11 mouse cellular contexts compared by ENCODE assay signal in the genomic region with DNA sequence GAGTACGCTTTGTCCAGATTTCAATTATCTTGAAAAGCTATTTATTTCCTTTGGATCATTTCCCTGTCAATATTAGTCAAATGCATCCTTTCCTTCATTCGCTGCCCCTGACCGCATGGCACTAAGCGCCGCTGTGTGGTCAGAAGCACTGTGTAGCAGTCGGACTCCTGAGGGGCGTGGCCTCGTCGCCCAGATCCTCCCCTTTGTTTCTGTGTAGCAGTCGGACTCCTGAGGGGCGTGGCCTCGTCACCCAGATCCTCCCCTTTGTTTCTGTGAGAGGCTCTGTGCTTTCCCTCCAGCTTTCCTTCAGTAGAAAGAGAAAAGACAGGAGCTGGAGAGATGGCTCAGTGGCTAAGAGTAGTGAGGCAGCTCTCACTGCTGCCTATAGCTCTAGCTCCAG. TPM values are rescaled to one million over a fixed set of nuclear protein-coding genes. Genes with fewer than 3 reads are reported as not detected.
DNase-seq lines count a peak whose midpoint lies in the region; ATAC-seq lines count a peak whose summit lies in the region.
"Had no signal": no experiment of that assay in that cellular context is flagged by ENCODE, and none has a peak within 500 bp of the region (broad histone marks: within the 10 kb centered on the region; RNA-seq: fewer than 3 reads in every experiment).

No protein-coding gene starts in this region.

- peaks cover under 1% of the 10 kb centered on the region; the same call in 1 of the 2 replicates for H3K36me3 ChIP-seq in heart, embryonic 10.5 days
- peaks cover 2% of the 10 kb centered on the region for H3K36me3 ChIP-seq in midbrain, embryonic 11.5 days (ENCODE audit: control insufficient read depth, insufficient read depth, low read length)
- peaks cover 5% of the 10 kb centered on the region for H3K36me3 ChIP-seq in midbrain, embryonic 13.5 days

- peak; percentile 82 for DNase-seq in heart, embryonic 10.5 days (ENCODE audit: low spot score)
- no peak for DNase-seq in heart, postnatal 14 days
- no peak for DNase-seq in midbrain, embryonic 11.5 days (ENCODE audit: low spot score, missing footprints)
- peak; percentile 72 for DNase-seq in liver
- peak; percentile 51 for DNase-seq in testis, postnatal 14 days (ENCODE audit: low spot score)
- no peak for DNase-seq in right cerebral cortex, postnatal 14 days
- DNase-seq in spleen, postnatal 14 days (ENCODE audit: low spot score in 2 of 2): no peak
- DNase-seq: cerebellum, postnatal 14 days had no signal

- H3K4me2 ChIP-seq in midbrain, embryonic 11.5 days: no peak overlapping the region
- no peak overlapping the region for H3K4me2 ChIP-seq in midbrain, embryonic 13.5 days (replicated peaks)

- peak; percentile 70; the same call in 1 of the 2 replicates for ATAC-seq in midbrain, embryonic 11.5 days (ENCODE audit: low FRiP score)
- ATAC-seq in midbrain, embryonic 13.5 days: no peak
- ATAC-seq: activated CD4-positive, CD25-positive, alpha-beta regulatory T cell, adult 4 months had no signal

- H3K9ac ChIP-seq in midbrain, embryonic 11.5 days (ENCODE audit: low read length): no peak overlapping the region
- H3K9ac ChIP-seq in midbrain, embryonic 13.5 days (replicated peaks): no peak overlapping the region

- no peak overlapping the region for H3K4me3 ChIP-seq in heart, embryonic 10.5 days
- no peak overlapping the region for H3K4me3 ChIP-seq in midbrain, embryonic 11.5 days (ENCODE audit: low read depth, low read length)
- no peak overlapping the region for H3K4me3 ChIP-seq in midbrain, embryonic 13.5 days (replicated peaks)
- H3K4me3 ChIP-seq: left cerebral cortex, adult 2 months had no signal

- intact Hi-C loops in heart, postnatal 14 days (cut with DNase I): no loop called here

- no peaks in the 10 kb centered on the region for H3K27me3 ChIP-seq in heart, embryonic 10.5 days (ENCODE audit: insufficient read depth, poor library complexity, severe bottlenecking)
- no peaks in the 10 kb centered on the region for H3K27me3 ChIP-seq in midbrain, embryonic 11.5 days (ENCODE audit: control insufficient read depth, insufficient read depth, low read length)
- H3K27me3 ChIP-seq in midbrain, embryonic 13.5 days: no peaks in the 10 kb centered on the region

- no peaks in the 10 kb centered on the region for H3K9me3 ChIP-seq in heart, embryonic 10.5 days
- H3K9me3 ChIP-seq in midbrain, embryonic 11.5 days (ENCODE audit: control insufficient read depth, low read length): no peaks in the 10 kb centered on the region
- no peaks in the 10 kb centered on the region for H3K9me3 ChIP-seq in midbrain, embryonic 13.5 days

- H3K4me1 ChIP-seq in heart, embryonic 10.5 days: peaks cover 16% of the 10 kb centered on the region
- no peaks in the 10 kb centered on the region for H3K4me1 ChIP-seq in midbrain, embryonic 11.5 days (ENCODE audit: control insufficient read depth, insufficient read depth, low read length)
- no peaks in the 10 kb centered on the region for H3K4me1 ChIP-seq in midbrain, embryonic 13.5 days (replicated peaks)

- H3K27ac ChIP-seq in heart, embryonic 10.5 days: no peak overlapping the region
- H3K27ac ChIP-seq in midbrain, embryonic 11.5 days (ENCODE audit: low read depth, low read length): no peak overlapping the region
- H3K27ac ChIP-seq in midbrain, embryonic 13.5 days: no peak overlapping the region
- H3K27ac ChIP-seq: left cerebral cortex, adult 2 months had no signal

- WGBS in heart, embryonic 10.5 days: 57% methylated on average over 12 of the region's 12 CpGs
- 57% methylated on average over 12 of the region's 12 CpGs for WGBS in midbrain, embryonic 11.5 days
- 47% methylated on average over 12 of the region's 12 CpGs for WGBS in midbrain, embryonic 13.5 days

RNA-seq across cellular contexts. Expression of gene Tpst1, which starts 23.6 kb away (rescaled TPM):
- 27.2 and 44.6 TPM in 2 replicates for polyA plus RNA-seq in heart, embryonic 10.5 days (2016; fragmentation: Nextera tagmentation; extraction: Ambion mirVana)
- 10 to 100 TPM; 15.7 to 16.9 TPM for total RNA-seq in heart, postnatal 14 days (2021)
- 64.7 and 68.7 TPM in 2 replicates for polyA plus RNA-seq in midbrain, embryonic 11.5 days (2014; fragmentation: Nextera tagmentation; extraction: Ambion mirVana)
- polyA plus RNA-seq in midbrain, embryonic 13.5 days (2015; fragmentation: Nextera tagmentation; extraction: Ambion mirVana): 47.4 and 51.0 TPM in 2 replicates

RNA-seq across cellular contexts. Expression of gene Kctd7, which starts 47.9 kb away (rescaled TPM):
- 4.4 and 4.8 TPM in 2 replicates for polyA plus RNA-seq in heart, embryonic 10.5 days (2016; fragmentation: Nextera tagmentation; extraction: Ambion mirVana)
- total RNA-seq in heart, postnatal 14 days (2021): 1 to 10 TPM; 1.6 to 3.4 TPM
- 5.3 and 7.0 TPM in 2 replicates for polyA plus RNA-seq in midbrain, embryonic 11.5 days (2014; fragmentation: Nextera tagmentation; extraction: Ambion mirVana)
- polyA plus RNA-seq in midbrain, embryonic 13.5 days (2015; fragmentation: Nextera tagmentation; extraction: Ambion mirVana): 11.0 and 12.2 TPM in 2 replicates

Comparison
In these comparisons a context has a peak if more than half of its experiments do, and no peak if none do; other contexts are left out.
1. DNase-seq: peak in heart, embryonic 10.5 days (single experiment), liver (single experiment) and testis, postnatal 14 days (single experiment); none in heart, postnatal 14 days (0 of 2), midbrain, embryonic 11.5 days (single experiment), right cerebral cortex, postnatal 14 days (single experiment) and spleen, postnatal 14 days (0 of 2).